Mouse (Mus musculus) hindbrain, embryonic 15.5 days (tissue): ENCODE measurements around the gene Slc4a1. TPM values are rescaled to one million over a fixed set of nuclear protein-coding genes. Genes with fewer than 3 reads are reported as not detected.

Experiments
- ATAC-seq: fragments of 200-750 bp; cut with Nextera tagmentation; 2 replicates; pipeline ENCODE4 v1.8.0; 2017; ENCODE audit warnings: low read depth, moderate number of reproducible peaks, moderate TSS enrichment; ENCODE audit not compliant: low FRiP score
- H3K27ac ChIP-seq: fragments of 300-500 bp; sonication (generic); replicated peaks from 2 replicates; pipeline ENCODE4 v1.5.1; 2015; ENCODE audit warnings: mild to moderate bottlenecking, inconsistent platforms
- H3K27me3 ChIP-seq: fragments of 300-500 bp; sonication (generic); 2 replicates; pipeline ENCODE4 v1.6.1; 2015; ENCODE audit warnings: control low read depth, inconsistent platforms
- H3K36me3 ChIP-seq: fragments of 300-500 bp; sonication (generic); 2 replicates; pipeline ENCODE4 v1.6.1; 2015; ENCODE audit warnings: control low read depth, inconsistent platforms
- H3K4me1 ChIP-seq: fragments of 300-500 bp; sonication (generic); replicated peaks from 2 replicates; pipeline ENCODE4 v1.6.1; 2015; ENCODE audit warnings: control low read depth, inconsistent platforms
- H3K4me2 ChIP-seq: fragments of 300-500 bp; sonication (generic); 2 replicates; pipeline ENCODE4 v1.6.1; 2015; ENCODE audit warnings: moderate library complexity, mild to moderate bottlenecking, inconsistent platforms
- H3K4me3 ChIP-seq: fragments of 300-500 bp; sonication (generic); 2 replicates; pipeline ENCODE4 v1.5.1; 2015; ENCODE audit warnings: mild to moderate bottlenecking, inconsistent platforms
- H3K9ac ChIP-seq: fragments of 300-500 bp; sonication (generic); 2 replicates; pipeline ENCODE4 v1.6.1; 2015; ENCODE audit warnings: inconsistent platforms
- H3K9me3 ChIP-seq: fragments of 300-500 bp; sonication (generic); 2 replicates; pipeline ENCODE4 v1.6.1; 2016; ENCODE audit warnings: control low read depth, inconsistent platforms
- WGBS: fragments of 180-500 bp; shearing (Covaris S2); methylation state at CpG from one replicate; pipeline ENCODE4 v1.1.7; 2015; 5-methylcytosine and 5-hydroxymethylcytosine counted together
- polyA plus RNA-seq: library from polyadenylated mRNA; unstranded; fragments of >200 nt; fragmentation: Nextera tagmentation; extraction: Ambion mirVana; gene quantifications from 2 replicates; pipeline ENCODE4 v1.2.1, GENCODE M21; 2015

The Slc4a1 gene
- polyA plus RNA-seq, 1 experiment from 2014 or later: 3.4 TPM

GRCm38 (mm10) chr11:102321931-102322330 lies 44.1 kb downstream of the Slc4a1 start:
- H3K36me3 ChIP-seq: no peaks in the 10 kb centered on the region
- H3K27ac ChIP-seq: no peak overlapping the region
- no peak overlapping the region for H3K9ac ChIP-seq
- H3K9me3 ChIP-seq: no peaks in the 10 kb centered on the region
- H3K4me3 ChIP-seq: no peak overlapping the region
- 80% methylated on average over 6 of the region's 6 CpGs for WGBS
- no peak for ATAC-seq
- H3K27me3 ChIP-seq: no peaks in the 10 kb centered on the region
- no peak overlapping the region for H3K4me2 ChIP-seq
- peaks cover 12% of the 10 kb centered on the region for H3K4me1 ChIP-seq

GRCm38 (mm10) chr11:102320686-102321005 lies 45.4 kb downstream of the Slc4a1 start:
- H3K27ac ChIP-seq: peak overlapping the region; percentile 99
- peak overlapping the region; percentile 72 for H3K4me3 ChIP-seq
- peak overlapping the region; percentile 62 for H3K9ac ChIP-seq
- ATAC-seq: peak; percentile 16; the same call in 1 of the 2 replicates
- no peaks in the 10 kb centered on the region for H3K27me3 ChIP-seq
- 4% methylated on average over 10 of the region's 10 CpGs for WGBS
- H3K4me2 ChIP-seq: peak overlapping the region; percentile 96
- H3K9me3 ChIP-seq: no peaks in the 10 kb centered on the region
- H3K36me3 ChIP-seq: no peaks in the 10 kb centered on the region
- peaks cover 21% of the 10 kb centered on the region for H3K4me1 ChIP-seq

DNA sequence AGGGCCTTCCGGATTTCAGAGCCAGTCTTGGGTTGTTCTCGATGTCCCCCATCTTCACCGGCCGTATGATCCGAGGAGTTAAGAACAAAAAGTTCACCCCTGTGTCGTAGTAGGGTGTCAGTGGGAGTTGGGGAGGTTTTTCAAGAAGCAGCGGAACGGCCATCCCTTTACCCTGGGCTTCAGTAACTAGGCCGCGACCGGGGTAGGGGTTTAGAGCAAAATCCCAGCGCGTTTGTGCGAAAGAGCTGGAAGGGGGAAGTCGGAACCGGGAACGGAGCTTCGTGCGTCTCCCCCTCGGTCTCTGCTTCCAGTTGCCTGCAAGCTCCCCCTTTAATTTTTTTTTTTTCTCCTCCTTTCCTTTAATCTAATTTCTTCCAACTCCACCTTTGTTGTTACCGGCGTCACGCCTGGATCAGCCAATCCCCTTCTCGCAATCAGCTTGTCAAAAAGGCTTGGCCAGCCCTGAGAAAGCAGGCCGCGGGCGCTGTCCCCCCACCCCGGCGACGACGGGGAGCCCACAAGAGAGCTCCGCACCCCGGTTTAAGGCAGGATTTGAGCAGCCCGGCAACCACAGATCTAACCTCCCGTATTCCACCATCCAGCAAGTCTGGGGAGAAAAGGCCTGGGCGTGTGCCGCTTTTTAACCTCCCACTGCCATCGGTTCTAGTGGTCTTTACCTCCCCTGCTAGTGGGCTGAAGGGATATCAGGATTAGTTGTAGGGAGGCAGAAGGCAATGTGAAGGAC lies 45.9 kb downstream of the Slc4a1 start:
- Histone ChIP-seq H3K36me3 (no peaks in the 10 kb centered on the region), H3K27ac (peak overlapping the region; percentile 99), H3K4me1 (peaks cover 25% of the 10 kb centered on the region), H3K9me3 (no peaks in the 10 kb centered on the region), H3K4me3 (peak overlapping the region; percentile 72), H3K4me2 (peak overlapping the region; percentile 96), H3K27me3 (no peaks in the 10 kb centered on the region), H3K9ac (peak overlapping the region; percentile 92)
- peak; percentile 65; the same call in 1 of the 2 replicates for ATAC-seq
- under 1% methylated on average over 38 of the region's 38 CpGs for WGBS

DNA sequence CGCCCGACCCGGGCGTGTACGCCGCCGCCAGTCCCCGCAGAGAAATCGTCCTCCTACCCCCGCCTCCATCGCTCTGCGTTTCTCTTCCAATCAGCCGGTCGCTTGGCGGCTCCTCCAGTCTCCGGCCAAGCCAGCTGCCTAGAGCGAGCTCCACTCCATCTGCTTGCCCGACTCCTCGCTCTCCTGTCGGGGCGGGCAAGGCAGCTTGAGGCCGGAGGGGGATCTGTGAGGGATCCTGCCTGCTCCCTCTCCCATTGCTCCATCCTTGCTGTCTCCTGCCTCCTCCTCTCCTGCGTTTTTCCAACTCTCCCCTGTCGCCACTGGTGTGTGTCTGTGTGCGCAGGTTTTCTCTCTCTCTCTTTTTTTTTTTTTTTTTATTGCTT lies 46.6 kb downstream of the Slc4a1 start, which contains the start of gene Ubtf:
Ubtf (minus strand) TSS at position 333 of the 383 bp plus-strand sequence.
- peak; percentile 17 for ATAC-seq
- Histone ChIP-seq H3K9me3 (no peaks in the 10 kb centered on the region), H3K4me1 (peaks cover 25% of the 10 kb centered on the region), H3K4me2 (peak within 1 kb of the TSS; percentile 96), H3K27ac (peak within 1 kb of the TSS; percentile 99), H3K4me3 (peak within 1 kb of the TSS; percentile 72), H3K9ac (peak within 1 kb of the TSS; percentile 92), H3K36me3 (peaks cover 3% of the 10 kb centered on the region; the same call in 1 of the 2 replicates), H3K27me3 (no peaks in the 10 kb centered on the region)
- 0% methylated on average over 24 of the region's 25 CpGs for WGBS

GRCm38 (mm10) chr11:102318576-102319409 lies 47.2 kb downstream of the Slc4a1 start:
- Histone ChIP-seq H3K9ac (peak overlapping the region; percentile 92), H3K9me3 (no peaks in the 10 kb centered on the region), H3K4me2 (peak overlapping the region; percentile 96), H3K4me1 (peaks cover 25% of the 10 kb centered on the region), H3K4me3 (peak overlapping the region; percentile 72), H3K27me3 (no peaks in the 10 kb centered on the region), H3K27ac (peak overlapping the region; percentile 99), H3K36me3 (peaks cover 10% of the 10 kb centered on the region)
- ATAC-seq: no peak
- WGBS: under 1% methylated on average over 72 of the region's 84 CpGs

GRCm38 (mm10) chr11:102317901-102318575 lies 48.0 kb downstream of the Slc4a1 start:
- Histone ChIP-seq H3K4me3 (peak overlapping the region; percentile 72), H3K4me1 (peaks cover 25% of the 10 kb centered on the region), H3K9me3 (no peaks in the 10 kb centered on the region), H3K4me2 (peak overlapping the region; percentile 96), H3K9ac (peak overlapping the region; percentile 92), H3K36me3 (peaks cover 16% of the 10 kb centered on the region), H3K27me3 (no peaks in the 10 kb centered on the region), H3K27ac (peak overlapping the region; percentile 99)
- peak; percentile 31 for ATAC-seq
- under 1% methylated on average over 35 of the region's 77 CpGs for WGBS

GRCm38 (mm10) chr11:102317298-102317900 lies 48.6 kb downstream of the Slc4a1 start:
- H3K4me3 ChIP-seq: peak overlapping the region; percentile 72
- peak overlapping the region; percentile 92 for H3K9ac ChIP-seq
- H3K4me1 ChIP-seq: peaks cover 25% of the 10 kb centered on the region
- H3K27me3 ChIP-seq: no peaks in the 10 kb centered on the region
- peaks cover 23% of the 10 kb centered on the region for H3K36me3 ChIP-seq
- ATAC-seq: 0 out of 2 replicates have a peak, but pooled peaks have one; percentile 4
- H3K9me3 ChIP-seq: no peaks in the 10 kb centered on the region
- peak overlapping the region; percentile 99 for H3K27ac ChIP-seq
- peak overlapping the region; percentile 96 for H3K4me2 ChIP-seq
- WGBS: under 1% methylated on average over 53 of the region's 87 CpGs

DNA sequence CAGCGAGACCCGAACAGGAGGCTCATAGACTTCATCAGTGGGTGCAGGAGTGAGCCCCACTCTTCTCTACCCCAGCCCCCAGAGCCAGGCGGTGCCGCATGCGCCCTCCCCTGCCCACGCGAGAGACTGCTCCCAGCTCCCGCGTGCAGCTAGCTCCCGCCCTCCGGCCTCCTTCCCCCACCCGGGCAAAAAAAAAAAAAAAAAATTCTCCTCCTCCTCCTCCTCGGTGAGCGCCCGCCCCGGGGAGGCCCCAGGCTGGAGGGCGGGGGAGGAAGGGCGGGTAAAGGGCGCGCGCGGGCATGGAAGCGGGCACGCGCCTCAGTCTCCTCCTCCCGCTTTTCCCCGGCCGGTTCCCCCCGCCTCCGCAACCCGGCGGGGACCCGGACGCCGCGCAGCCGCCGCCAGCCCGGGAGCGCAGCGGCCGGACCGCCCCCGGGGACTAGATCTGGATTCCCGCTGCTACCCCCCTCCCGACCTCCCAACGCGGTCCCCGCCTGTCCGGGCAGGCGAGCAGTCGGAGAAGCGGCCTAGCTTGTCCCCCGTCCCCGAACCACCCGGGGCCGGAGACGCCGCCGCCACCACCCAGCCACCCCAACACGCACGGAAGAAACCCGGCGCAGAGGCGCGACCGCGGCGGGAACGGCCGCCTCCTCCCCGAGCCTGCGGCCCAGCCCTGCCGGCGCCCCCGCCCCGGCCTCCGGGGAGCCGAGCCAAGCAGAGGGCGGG lies 49.3 kb downstream of the Slc4a1 start:
- ATAC-seq: peak; percentile 40
- H3K9me3 ChIP-seq: no peaks in the 10 kb centered on the region
- under 1% methylated on average over 60 of the region's 80 CpGs for WGBS

GRCm38 (mm10) chr11:102315690-102316571 lies 50.1 kb downstream of the Slc4a1 start:
- H3K27ac ChIP-seq: peak overlapping the region; percentile 99
- ATAC-seq: no peak
- 16% methylated on average over 14 of the region's 14 CpGs for WGBS

More for the DNA sequence above, 49.3 kb downstream of the Slc4a1 start:
- Histone ChIP-seq H3K27me3 (no peaks in the 10 kb centered on the region), H3K4me2 (peak overlapping the region; percentile 96), H3K9ac (peak overlapping the region; percentile 92), H3K4me1 (peaks cover 25% of the 10 kb centered on the region), H3K36me3 (peaks cover 29% of the 10 kb centered on the region), H3K4me3 (peak overlapping the region; percentile 72), H3K27ac (peak overlapping the region; percentile 99)

DNA sequence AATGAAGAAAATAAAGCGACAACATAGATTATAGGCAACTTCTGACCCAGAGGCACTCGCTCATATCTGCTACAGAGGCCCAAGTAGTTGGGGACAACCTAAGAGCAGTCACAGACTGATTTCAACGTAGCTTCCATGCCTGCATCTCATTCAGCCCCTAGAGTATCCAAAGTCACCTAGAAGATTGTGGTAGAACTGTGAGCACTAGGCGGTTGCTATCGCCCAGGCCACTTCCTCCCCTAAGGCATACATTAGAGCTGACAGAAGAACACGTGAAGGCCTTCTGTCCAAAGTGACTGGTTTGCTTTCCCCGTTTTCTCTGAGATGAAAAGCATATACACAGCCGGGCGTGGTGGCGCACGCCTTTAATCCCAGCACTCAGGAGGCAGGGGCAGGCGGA lies 51.7 kb downstream of the Slc4a1 start:
- no peak overlapping the region for H3K4me2 ChIP-seq
- WGBS: 88% methylated on average over 12 of the region's 12 CpGs
- peaks cover 43% of the 10 kb centered on the region for H3K36me3 ChIP-seq

More at GRCm38 (mm10) chr11:102315690-102316571, 50.1 kb downstream of the Slc4a1 start:
- H3K27me3 ChIP-seq: no peaks in the 10 kb centered on the region
- H3K9ac ChIP-seq: peak overlapping the region; percentile 92
- H3K36me3 ChIP-seq: peaks cover 34% of the 10 kb centered on the region
- no peaks in the 10 kb centered on the region for H3K9me3 ChIP-seq
- peak overlapping the region; percentile 72 for H3K4me3 ChIP-seq
- H3K4me1 ChIP-seq: peaks cover 20% of the 10 kb centered on the region
- peak overlapping the region; percentile 96 for H3K4me2 ChIP-seq

More for the DNA sequence above, 51.7 kb downstream of the Slc4a1 start:
- Histone ChIP-seq H3K9ac (no peak overlapping the region), H3K27me3 (no peaks in the 10 kb centered on the region), H3K4me3 (no peak overlapping the region), H3K9me3 (no peaks in the 10 kb centered on the region), H3K4me1 (peaks cover 22% of the 10 kb centered on the region), H3K27ac (no peak overlapping the region)
- ATAC-seq: no peak
